Mouse (Mus musculus) kidney, postnatal 0 days (tissue): ENCODE measurements at regions not wholly inside any gene's neighbourhood (a gene's known extent, or its start where the extent isn't known, plus 50 kb on each side); places are given as distances from the start of the nearest gene placed in this dataset.

ENCODE experiments used
- ATAC-seq: fragments of 200-750 bp; cut with Nextera tagmentation; replicated peaks from 2 replicates; pipeline ENCODE4 v1.8.0; 2017; ENCODE audit warnings: low read depth, moderate number of reproducible peaks, moderate TSS enrichment, moderate library complexity; ENCODE audit not compliant: low FRiP score
- DNase-seq: peaks from one replicate; pipeline ENCODE4 v3.0.0-alpha.2; 2016; ENCODE audit warnings: low spot score
- H3K27ac ChIP-seq: fragments of 300-500 bp; sonication (generic); 2 replicates; pipeline ENCODE4 v1.5.1; 2014; ENCODE audit warnings: mild to moderate bottlenecking
- H3K27me3 ChIP-seq: fragments of 300-500 bp; sonication (generic); 2 replicates; pipeline ENCODE4 v1.6.1; 2014; ENCODE audit warnings: low read length, mixed read lengths; ENCODE audit not compliant: insufficient read depth
- H3K36me3 ChIP-seq: fragments of 300-500 bp; sonication (generic); 2 replicates; pipeline ENCODE4 v1.6.1; 2014; ENCODE audit warnings: low read length, mixed read lengths; ENCODE audit not compliant: insufficient read depth
- H3K4me1 ChIP-seq: fragments of 300-500 bp; sonication (generic); replicated peaks from 2 replicates; pipeline ENCODE4 v1.6.1; 2014; ENCODE audit warnings: antibody characterized with exemption, low read length, mixed read lengths; ENCODE audit not compliant: insufficient read depth
- H3K4me2 ChIP-seq: fragments of 300-500 bp; sonication (generic); 2 replicates; pipeline ENCODE4 v1.6.1; 2014; ENCODE audit warnings: mild to moderate bottlenecking, low read length, moderate library complexity, mixed read lengths
- H3K4me3 ChIP-seq: fragments of 300-500 bp; sonication (generic); replicated peaks from 2 replicates; pipeline ENCODE4 v1.5.1; 2014; ENCODE audit warnings: low read depth, low read length
- H3K9ac ChIP-seq: fragments of 300-500 bp; sonication (generic); 2 replicates; pipeline ENCODE4 v1.6.1; 2014; ENCODE audit warnings: low read depth, low read length
- H3K9me3 ChIP-seq: fragments of 300-500 bp; sonication (generic); replicated peaks from 2 replicates; pipeline ENCODE4 v1.6.1; 2016; ENCODE audit warnings: low read length, inconsistent platforms, mixed read lengths
- CTCF ChIP-seq: IDR thresholded peaks from 2 replicates; pipeline ENCODE4 v1.5.1; 2016; ENCODE audit warnings: antibody characterized with exemption, low read depth, mild to moderate bottlenecking, moderate library complexity
- WGBS: fragments of 180-500 bp; shearing (Covaris S2); extraction: QIAGEN DNeasy Blood & Tissue Kit; methylation state at CpG from one replicate; pipeline ENCODE4 v1.1.7; 2014; 5-methylcytosine and 5-hydroxymethylcytosine counted together

GRCm38 (mm10) chr19:53453317-53453947 lies 63.1 kb upstream of the Smndc1 start:
- Histone ChIP-seq H3K36me3 (no peaks in the 10 kb centered on the region), H3K4me2 (no peak overlapping the region), H3K27me3 (no peaks in the 10 kb centered on the region), H3K4me3 (no peak overlapping the region), H3K9ac (no peak overlapping the region), H3K4me1 (peaks cover 13% of the 10 kb centered on the region), H3K27ac (no peak overlapping the region), H3K9me3 (no peaks in the 10 kb centered on the region)
- TF ChIP-seq CTCF = no peak
- DNase-seq (no peak), ATAC-seq (no peak)
- 59% methylated on average over 13 of the region's 13 CpGs for WGBS

GRCm38 (mm10) chr19:53452360-53452759 lies 62.0 kb upstream of the Smndc1 start:
- H3K4me2 ChIP-seq = no peak overlapping the region
- DNase-seq (peak; percentile 25), ATAC-seq (no peak)
- no peaks in the 10 kb centered on the region for H3K36me3 ChIP-seq
- no peaks in the 10 kb centered on the region for H3K27me3 ChIP-seq
- H3K4me1 ChIP-seq = peaks cover 13% of the 10 kb centered on the region
- TF ChIP-seq CTCF = no peak
- no peaks in the 10 kb centered on the region for H3K9me3 ChIP-seq
- H3K27ac ChIP-seq = no peak overlapping the region
- no peak overlapping the region for H3K4me3 ChIP-seq
- no peak overlapping the region for H3K9ac ChIP-seq
- WGBS = 27% methylated on average over 3 of the region's 3 CpGs

DNA sequence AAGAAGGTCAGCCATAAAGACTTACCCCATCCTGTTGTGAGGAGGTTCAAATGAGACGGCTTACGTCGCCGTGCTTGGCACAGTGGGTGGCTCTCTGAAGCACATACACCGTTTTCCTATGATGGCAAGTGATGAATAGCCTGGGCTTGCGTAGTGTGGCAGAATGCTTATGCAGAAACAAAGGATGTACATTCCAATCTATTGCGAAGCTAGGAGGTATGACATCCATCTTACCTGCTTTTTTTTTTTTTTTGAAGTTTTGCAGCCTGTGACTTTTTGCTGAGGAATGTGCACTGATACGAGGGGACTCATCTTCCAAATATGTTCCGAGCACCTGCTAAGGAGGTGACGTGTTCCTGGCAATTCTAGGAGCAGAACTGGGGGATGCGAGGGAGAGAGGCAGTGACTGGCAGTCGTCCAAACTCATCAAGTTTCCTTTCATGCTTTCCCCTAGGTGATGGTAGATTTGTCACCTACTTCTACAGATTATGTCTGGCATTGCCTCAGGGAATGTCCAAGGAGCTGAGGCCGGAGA lies 61.1 kb upstream of the Smndc1 start:
- Histone ChIP-seq H3K27me3 (no peaks in the 10 kb centered on the region), H3K4me1 (peaks cover 13% of the 10 kb centered on the region), H3K4me3 (no peak overlapping the region), H3K36me3 (no peaks in the 10 kb centered on the region), H3K4me2 (no peak overlapping the region), H3K9me3 (no peaks in the 10 kb centered on the region), H3K27ac (no peak overlapping the region), H3K9ac (no peak overlapping the region)
- DNase-seq = no peak
- ATAC-seq = no peak
- 45% methylated on average over 13 of the region's 13 CpGs for WGBS
- TF ChIP-seq CTCF = no peak

GRCm38 (mm10) chr19:53450624-53451387 lies 60.4 kb upstream of the Smndc1 start:
- H3K9me3 ChIP-seq = no peaks in the 10 kb centered on the region
- no peak overlapping the region for H3K27ac ChIP-seq
- no peak overlapping the region for H3K4me3 ChIP-seq
- H3K9ac ChIP-seq = no peak overlapping the region
- H3K4me2 ChIP-seq = no peak overlapping the region
- peaks cover 16% of the 10 kb centered on the region for H3K4me1 ChIP-seq
- TF ChIP-seq CTCF = no peak
- ATAC-seq (no peak), DNase-seq (no peak)
- WGBS = 66% methylated on average over 15 of the region's 17 CpGs
- H3K27me3 ChIP-seq = no peaks in the 10 kb centered on the region
- no peaks in the 10 kb centered on the region for H3K36me3 ChIP-seq

DNA sequence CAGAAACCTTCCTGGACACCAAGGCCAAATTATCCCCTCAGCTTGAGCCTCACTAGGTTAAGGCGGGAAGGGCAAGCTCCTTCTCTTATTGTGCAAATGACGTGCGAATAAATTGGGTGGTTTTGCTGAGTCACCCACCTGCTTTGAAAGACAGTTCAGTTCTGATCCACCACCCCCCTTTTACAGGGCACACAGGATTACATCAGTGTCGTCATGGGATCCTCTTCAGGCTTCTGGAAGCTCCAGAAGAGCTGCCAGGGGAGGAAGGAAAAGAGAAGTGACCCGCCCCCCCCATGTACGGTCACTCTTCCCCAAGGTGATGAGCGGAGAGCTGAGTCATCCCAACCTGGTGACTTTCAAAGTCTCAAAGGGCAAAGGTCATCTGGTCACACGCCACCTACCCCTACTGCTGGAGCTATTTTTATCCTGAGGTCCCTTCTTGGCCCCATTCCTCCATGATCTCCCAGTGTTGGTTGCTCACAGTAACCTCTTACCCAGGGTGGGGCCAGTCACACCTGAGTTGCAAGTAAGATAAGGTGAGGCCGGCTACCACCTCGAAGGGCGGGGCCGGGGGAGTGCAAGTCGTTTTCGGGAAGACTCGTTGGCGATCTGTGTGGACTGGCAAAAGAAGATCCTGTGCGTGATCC lies 58.9 kb upstream of the Smndc1 start:
- H3K9ac ChIP-seq = no peak overlapping the region
- ATAC-seq (peak; percentile 17; the same call in 1 of the 2 replicates), DNase-seq (no peak)
- H3K27ac ChIP-seq = no peak overlapping the region
- no peak overlapping the region for H3K4me2 ChIP-seq
- no peaks in the 10 kb centered on the region for H3K9me3 ChIP-seq
- no peak for TF ChIP-seq CTCF
- H3K36me3 ChIP-seq = no peaks in the 10 kb centered on the region
- H3K27me3 ChIP-seq = no peaks in the 10 kb centered on the region
- peaks cover 27% of the 10 kb centered on the region for H3K4me1 ChIP-seq
- H3K4me3 ChIP-seq = no peak overlapping the region
- 87% methylated on average over 17 of the region's 17 CpGs for whole genome bisulfite sequencing

GRCm38 (mm10) chr19:53448206-53448605 lies 57.8 kb upstream of the Smndc1 start:
- 72% methylated on average over 10 of the region's 10 CpGs for WGBS
- ATAC-seq = no peak
- H3K9ac ChIP-seq = no peak overlapping the region
- peaks cover 27% of the 10 kb centered on the region for H3K4me1 ChIP-seq
- DNase-seq = no peak
- no peaks in the 10 kb centered on the region for H3K27me3 ChIP-seq
- TF ChIP-seq CTCF = no peak
- no peaks in the 10 kb centered on the region for H3K36me3 ChIP-seq
- H3K27ac ChIP-seq = no peak overlapping the region
- no peak overlapping the region for H3K4me2 ChIP-seq
- H3K4me3 ChIP-seq = no peak overlapping the region
- H3K9me3 ChIP-seq = no peaks in the 10 kb centered on the region
